Mouse (Mus musculus) MN1 (cell line): Measurements from ENCODE around the gene Nrp1.

Experiments used
- DNase-seq: peaks from one replicate; pipeline ENCODE4 v3.0.0-alpha.2; 2016; ENCODE audit warnings: low spot score

The Nrp1 gene

GRCm38 (mm10) chr8:128371026-128371425, 12.6 kb downstream of the Nrp1 start:
- DNase-seq: no peak

GRCm38 (mm10) chr8:128371789-128372188, 13.4 kb downstream of the Nrp1 start:
- no peak for DNase-seq

- DNase-seq: no peak
These were observed 14.3 kb downstream of the Nrp1 start for GRCm38 (mm10) chr8:128372724-128373123.

- no peak for DNase-seq
These were observed 15.0 kb downstream of the Nrp1 start for GRCm38 (mm10) chr8:128373418-128373817.

- no peak for DNase-seq
These were observed 16.9 kb downstream of the Nrp1 start for GRCm38 (mm10) chr8:128375291-128375690.

GRCm38 (mm10) chr8:128383176-128383575, 24.8 kb downstream of the Nrp1 start:
- DNase-seq: no peak

- DNase-seq: no peak
These were observed 26.0 kb downstream of the Nrp1 start for GRCm38 (mm10) chr8:128384366-128384765.

- no peak for DNase-seq
These were observed 26.5 kb downstream of the Nrp1 start for GRCm38 (mm10) chr8:128384921-128385332.

- no peak for DNase-seq
These were observed 28.7 kb downstream of the Nrp1 start for GRCm38 (mm10) chr8:128386963-128387621.

GRCm38 (mm10) chr8:128390759-128391158, 32.4 kb downstream of the Nrp1 start:
- no peak for DNase-seq

- no peak for DNase-seq
These were observed 32.9 kb downstream of the Nrp1 start for GRCm38 (mm10) chr8:128391182-128391760.

GRCm38 (mm10) chr8:128394671-128395193, 36.3 kb downstream of the Nrp1 start:
- no peak for DNase-seq

GRCm38 (mm10) chr8:128396968-128397367, 38.6 kb downstream of the Nrp1 start:
- no peak for DNase-seq

- DNase-seq: no peak
These were observed 39.0 kb downstream of the Nrp1 start for GRCm38 (mm10) chr8:128397441-128397840.

- no peak for DNase-seq
These were observed 40.2 kb downstream of the Nrp1 start for GRCm38 (mm10) chr8:128398472-128399091.

- DNase-seq: no peak
These were observed 41.9 kb downstream of the Nrp1 start for GRCm38 (mm10) chr8:128400286-128400685.

GRCm38 (mm10) chr8:128404876-128405275, 46.5 kb downstream of the Nrp1 start:
- DNase-seq: no peak

- DNase-seq: peak; percentile 35
These were observed 55.0 kb downstream of the Nrp1 start for GRCm38 (mm10) chr8:128413381-128413780.

- peak; percentile 18 for DNase-seq
These were observed 57.6 kb downstream of the Nrp1 start for GRCm38 (mm10) chr8:128415730-128416684.

GRCm38 (mm10) chr8:128416896-128417295, 58.5 kb downstream of the Nrp1 start:
- peak; percentile 63 for DNase-seq

GRCm38 (mm10) chr8:128417956-128418796, 59.8 kb downstream of the Nrp1 start:
- no peak for DNase-seq
